ENCODE assay signal across 10 mouse cellular contexts in the genomic region with DNA sequence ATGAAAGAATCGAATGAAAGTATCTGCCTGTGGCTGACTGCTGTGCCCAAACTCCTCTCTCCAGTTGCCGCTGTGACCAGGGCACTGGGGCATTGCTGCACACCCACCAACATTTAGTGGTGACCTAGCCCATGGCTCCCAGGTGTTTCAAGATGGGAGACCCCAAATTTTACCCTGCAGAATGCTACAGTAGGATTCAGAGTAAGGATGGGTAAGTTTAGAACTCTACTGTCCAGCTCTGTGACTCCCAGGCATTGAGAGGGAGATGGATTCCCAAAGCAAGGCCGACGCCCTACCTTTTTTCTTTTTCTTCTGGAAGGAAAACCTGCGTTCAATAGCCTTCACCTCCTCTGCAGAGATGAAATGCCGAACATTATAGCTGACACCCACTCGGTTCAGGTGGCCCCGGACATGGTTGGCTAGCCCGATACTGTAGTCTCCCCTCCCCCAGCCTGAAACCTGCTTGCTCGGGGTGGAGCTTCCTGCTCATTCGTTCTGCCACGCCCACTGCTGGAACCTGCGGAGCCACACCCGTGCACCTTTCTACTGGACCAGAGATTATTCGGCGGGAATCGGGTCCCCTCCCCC. TPM values are rescaled to one million over a fixed set of nuclear protein-coding genes. Genes with fewer than 3 reads are reported as not detected.
DNase-seq lines count a peak whose midpoint lies in the region; ATAC-seq and TF ChIP-seq lines count a peak whose summit lies in the region.
"Had no signal": no experiment of that assay in that cellular context is flagged by ENCODE, and none has a peak within 500 bp of the region (broad histone marks: within the 10 kb centered on the region; RNA-seq: fewer than 3 reads in every experiment).

No protein-coding gene starts in this region.

- TF ChIP-seq POLR2A in kidney, adult 2 months (IDR thresholded peaks at IDR 0.05; ENCODE audit: low read depth, low read length): no peak

- DNase-seq in kidney, adult 2 months: no peak
- DNase-seq in kidney, postnatal 36 days: no peak
- DNase-seq in right cerebral cortex, postnatal 36 days (ENCODE audit: low spot score in 2 of 2): no peak
- no peak for DNase-seq in layer of hippocampus, postnatal 14 days (ENCODE audit: low spot score in 2 of 2)
- DNase-seq in layer of hippocampus, adult 18-20 months (ENCODE audit: low spot score in 2 of 2): no peak

- H3K27me3 ChIP-seq in kidney, adult 2 months (replicated peaks; ENCODE audit: control insufficient read depth, insufficient read depth, low read length): no peaks in the 10 kb centered on the region
- no peaks in the 10 kb centered on the region for H3K27me3 ChIP-seq in embryonic facial prominence, embryonic 13.5 days
- no peaks in the 10 kb centered on the region for H3K27me3 ChIP-seq in intestine, postnatal 0 days (replicated peaks; ENCODE audit: control insufficient read depth, insufficient read depth, low read length)
- no peaks in the 10 kb centered on the region for H3K27me3 ChIP-seq in neural tube, embryonic 12.5 days (replicated peaks)

- no peak overlapping the region for H3K9ac ChIP-seq in embryonic facial prominence, embryonic 13.5 days
- peak overlapping the region; percentile 0; the same call in 1 of the 2 replicates for H3K9ac ChIP-seq in intestine, postnatal 0 days (ENCODE audit: low read depth, low read length)
- H3K9ac ChIP-seq in neural tube, embryonic 12.5 days: no peak overlapping the region

- no peak for TF ChIP-seq CTCF in kidney, adult 2 months (conservative IDR thresholded peaks at IDR 0.05; ENCODE audit: insufficient read depth, insufficient read length, low read depth, low read length)
- no peak for TF ChIP-seq CTCF in intestine, postnatal 0 days (IDR thresholded peaks at IDR 0.05; ENCODE audit: low read depth)

- peaks cover 2% of the 10 kb centered on the region; the same call in 1 of the 2 replicates for H3K4me1 ChIP-seq in kidney, adult 2 months (ENCODE audit: control insufficient read depth, insufficient read depth, low read length)
- peaks cover 12% of the 10 kb centered on the region for H3K4me1 ChIP-seq in embryonic facial prominence, embryonic 13.5 days
- no peaks in the 10 kb centered on the region for H3K4me1 ChIP-seq in intestine, postnatal 0 days (replicated peaks; ENCODE audit: control insufficient read depth, insufficient read depth, low read length)
- peaks cover 4% of the 10 kb centered on the region for H3K4me1 ChIP-seq in neural tube, embryonic 12.5 days

- H3K4me3 ChIP-seq in kidney, adult 2 months (ENCODE audit: insufficient read depth, low read depth, low read length): peak overlapping the region; percentile 44
- H3K4me3 ChIP-seq in embryonic facial prominence, embryonic 13.5 days: peak overlapping the region; percentile 34
- H3K4me3 ChIP-seq in intestine, postnatal 0 days (ENCODE audit: low read depth, low read length): peak overlapping the region; percentile 28
- no peak overlapping the region for H3K4me3 ChIP-seq in neural tube, embryonic 12.5 days
- H3K4me3 ChIP-seq: erythroblast, embryonic 14.5 days had no signal

- no peak overlapping the region for H3K27ac ChIP-seq in kidney, adult 2 months (ENCODE audit: insufficient read depth, low read depth, low read length)
- 0 out of 2 replicates have a peak overlapping the region, but pooled peaks have one; percentile 17 for H3K27ac ChIP-seq in embryonic facial prominence, embryonic 13.5 days
- no peak overlapping the region for H3K27ac ChIP-seq in intestine, postnatal 0 days (ENCODE audit: low read depth, low read length)
- no peak overlapping the region for H3K27ac ChIP-seq in neural tube, embryonic 12.5 days

- no peak for ATAC-seq in embryonic facial prominence, embryonic 13.5 days (ENCODE audit: insufficient number of reproducible peaks, insufficient read depth, low FRiP score, low TSS enrichment, low read depth)
- ATAC-seq in intestine, postnatal 0 days: peak; percentile 73
- ATAC-seq in neural tube, embryonic 12.5 days (ENCODE audit: low FRiP score, low read depth): no peak

- no peaks in the 10 kb centered on the region for H3K36me3 ChIP-seq in kidney, adult 2 months (ENCODE audit: control insufficient read depth, insufficient read depth, low read length)
- H3K36me3 ChIP-seq in embryonic facial prominence, embryonic 13.5 days: 0 out of 2 replicates have a peak, but pooled peaks cover 5% of the 10 kb centered on the region
- 0 out of 2 replicates have a peak, but pooled peaks cover 7% of the 10 kb centered on the region for H3K36me3 ChIP-seq in intestine, postnatal 0 days (ENCODE audit: control insufficient read depth, insufficient read depth)
- H3K36me3 ChIP-seq in neural tube, embryonic 12.5 days: peaks cover 5% of the 10 kb centered on the region; the same call in 1 of the 2 replicates
- H3K36me3 ChIP-seq: G1E had no signal

- H3K4me2 ChIP-seq in embryonic facial prominence, embryonic 13.5 days: peak overlapping the region; percentile 53
- peak overlapping the region; percentile 52 for H3K4me2 ChIP-seq in intestine, postnatal 0 days (replicated peaks; ENCODE audit: low read depth)
- peak overlapping the region; percentile 46 for H3K4me2 ChIP-seq in neural tube, embryonic 12.5 days (replicated peaks)

- WGBS in kidney, adult 2 months: 16% methylated on average over 14 of the region's 17 CpGs
- WGBS in embryonic facial prominence, embryonic 13.5 days: 11% methylated on average over 14 of the region's 17 CpGs
- WGBS in intestine, postnatal 0 days: 18% methylated on average over 11 of the region's 17 CpGs
- 16% methylated on average over 13 of the region's 17 CpGs for WGBS in neural tube, embryonic 12.5 days

- no peaks in the 10 kb centered on the region for H3K9me3 ChIP-seq in embryonic facial prominence, embryonic 13.5 days
- no peaks in the 10 kb centered on the region for H3K9me3 ChIP-seq in intestine, postnatal 0 days (ENCODE audit: control insufficient read depth)
- no peaks in the 10 kb centered on the region for H3K9me3 ChIP-seq in neural tube, embryonic 12.5 days
- H3K9me3 ChIP-seq: G1E had no signal

RNA-seq across cellular contexts. Expression of a gene that starts 18.7 kb away (rescaled TPM):
- 71.5 and 96.4 TPM in 2 replicates for polyA plus RNA-seq in kidney, adult 2 months (2012; rRNA removed)
- 110 and 113 TPM in 2 replicates for polyA plus RNA-seq in embryonic facial prominence, embryonic 13.5 days (2015; fragmentation: Nextera tagmentation; extraction: Ambion mirVana)
- 21.6 and 26.8 TPM in 2 replicates for polyA plus RNA-seq in intestine, postnatal 0 days (2015; fragmentation: Nextera tagmentation; extraction: Ambion mirVana)
- 135 and 136 TPM in 2 replicates for polyA plus RNA-seq in neural tube, embryonic 12.5 days (2016; fragmentation: Nextera tagmentation; extraction: Ambion mirVana)
- 100 to 1,000 TPM; 134 to 157 TPM for total RNA-seq in layer of hippocampus, postnatal 14 days (2021)
- total RNA-seq in layer of hippocampus, adult 18-20 months (2021): 100 to 1,000 TPM; 185 to 206 TPM

RNA-seq across cellular contexts. Expression of a gene that starts 20.2 kb away (rescaled TPM):
- polyA plus RNA-seq in kidney, adult 2 months (2012; rRNA removed): 30.9 and 34.6 TPM in 2 replicates
- 25.3 and 28.7 TPM in 2 replicates for polyA plus RNA-seq in embryonic facial prominence, embryonic 13.5 days (2015; fragmentation: Nextera tagmentation; extraction: Ambion mirVana)
- 9.5 and 10.0 TPM in 2 replicates for polyA plus RNA-seq in intestine, postnatal 0 days (2015; fragmentation: Nextera tagmentation; extraction: Ambion mirVana)
- 41.4 and 50.5 TPM in 2 replicates for polyA plus RNA-seq in neural tube, embryonic 12.5 days (2016; fragmentation: Nextera tagmentation; extraction: Ambion mirVana)
- 10 to 100 TPM; 66.8 to 74.7 TPM for total RNA-seq in layer of hippocampus, postnatal 14 days (2021)
- total RNA-seq in layer of hippocampus, adult 18-20 months (2021): 10 to 100 TPM; 48.4 to 51.2 TPM

RNA-seq across cellular contexts. Expression of a gene that starts 34.3 kb away (rescaled TPM):
- polyA plus RNA-seq in kidney, adult 2 months (2012; rRNA removed): 1.2 and 8.7 TPM in 2 replicates
- polyA plus RNA-seq in embryonic facial prominence, embryonic 13.5 days (2015; fragmentation: Nextera tagmentation; extraction: Ambion mirVana): 1.2 and 1.5 TPM in 2 replicates
- 1.1 TPM in 2 replicates for polyA plus RNA-seq in intestine, postnatal 0 days (2015; fragmentation: Nextera tagmentation; extraction: Ambion mirVana)
- polyA plus RNA-seq in neural tube, embryonic 12.5 days (2016; fragmentation: Nextera tagmentation; extraction: Ambion mirVana): 0.66 and 1.7 TPM in 2 replicates
- 1 to 10 TPM; 2.6 to 3.1 TPM for total RNA-seq in layer of hippocampus, postnatal 14 days (2021)
- 1 to 10 TPM; 3.2 to 5.0 TPM for total RNA-seq in layer of hippocampus, adult 18-20 months (2021)

RNA-seq across cellular contexts. Expression of a gene that starts 48.0 kb away (rescaled TPM):
- polyA plus RNA-seq in kidney, adult 2 months (2012; rRNA removed): 36.9 and 48.0 TPM in 2 replicates
- polyA plus RNA-seq in embryonic facial prominence, embryonic 13.5 days (2015; fragmentation: Nextera tagmentation; extraction: Ambion mirVana): 120 and 123 TPM in 2 replicates
- polyA plus RNA-seq in intestine, postnatal 0 days (2015; fragmentation: Nextera tagmentation; extraction: Ambion mirVana): 18.3 and 21.9 TPM in 2 replicates
- polyA plus RNA-seq in neural tube, embryonic 12.5 days (2016; fragmentation: Nextera tagmentation; extraction: Ambion mirVana): 124 and 126 TPM in 2 replicates
- total RNA-seq in layer of hippocampus, postnatal 14 days (2021): 10 to 100 TPM; 83.8 to 86.1 TPM
- 10 to 100 TPM; 79.0 to 84.6 TPM for total RNA-seq in layer of hippocampus, adult 18-20 months (2021)

RNA-seq across cellular contexts. Expression of a gene that starts 54.9 kb away (rescaled TPM):
- polyA plus RNA-seq in kidney, adult 2 months (2012; rRNA removed): 0.64 and 3.5 TPM in 2 replicates
- 0.08 and 0.15 TPM in 2 replicates for polyA plus RNA-seq in embryonic facial prominence, embryonic 13.5 days (2015; fragmentation: Nextera tagmentation; extraction: Ambion mirVana)
- 0.14 and 0.17 TPM in 2 replicates for polyA plus RNA-seq in intestine, postnatal 0 days (2015; fragmentation: Nextera tagmentation; extraction: Ambion mirVana)
- not detected in 2 replicates for polyA plus RNA-seq in neural tube, embryonic 12.5 days (2016; fragmentation: Nextera tagmentation; extraction: Ambion mirVana)
- not detected for total RNA-seq in layer of hippocampus, postnatal 14 days (2021)
- not detected for total RNA-seq in layer of hippocampus, adult 18-20 months (2021)
